21 mouse cellular contexts compared by ENCODE assay signal in the genomic region with DNA sequence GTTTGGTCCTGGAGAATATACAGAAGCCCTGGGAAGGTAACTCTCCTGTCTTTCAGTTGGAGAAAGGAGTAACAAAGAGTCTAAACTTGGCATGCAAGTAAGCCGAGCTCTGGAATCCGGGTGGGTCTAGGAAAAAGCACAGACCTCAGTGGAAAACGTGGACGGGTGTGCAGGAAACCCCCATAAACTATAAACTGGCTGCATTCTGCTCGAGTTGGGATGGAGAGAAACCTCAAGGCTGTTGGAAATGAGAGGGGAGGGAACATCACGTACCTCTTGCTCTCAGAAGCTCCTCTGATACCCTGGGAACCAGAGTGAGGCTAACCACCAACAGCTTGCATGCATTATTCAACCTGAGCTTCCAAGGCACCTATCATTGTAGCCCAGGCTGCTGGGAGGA. TPM values are rescaled to one million over a fixed set of nuclear protein-coding genes. Genes with fewer than 3 reads are reported as not detected.
DNase-seq lines count a peak whose midpoint lies in the region; ATAC-seq and TF ChIP-seq lines count a peak whose summit lies in the region.
"Had no signal": no experiment of that assay in that cellular context is flagged by ENCODE, and none has a peak within 500 bp of the region (broad histone marks: within the 10 kb centered on the region; RNA-seq: fewer than 3 reads in every experiment).

No protein-coding gene starts in this region.

- H3K4me3 ChIP-seq in limb, embryonic 13.5 days = no peak overlapping the region
- H3K4me3 ChIP-seq in limb, embryonic 10.5 days = no peak overlapping the region
- no peak overlapping the region for H3K4me3 ChIP-seq in limb, embryonic 14.5 days (replicated peaks; ENCODE audit: low read length)
- H3K4me3 ChIP-seq in limb, embryonic 15.5 days = no peak overlapping the region

- DNase-seq in limb, embryonic 10.5 days (ENCODE audit: low spot score) = no peak
- peak; percentile 54 for DNase-seq in limb, embryonic 14.5 days (ENCODE audit: low spot score)
- DNase-seq in kidney, adult 8-10 months = no peak
- DNase-seq in kidney, adult 9 months = no peak
- DNase-seq: adrenal gland, adult 2 months; adrenal gland, adult 8-10 months; adrenal gland, postnatal 10 days; adrenal gland, postnatal 14 days; adrenal gland, postnatal 25 days; adrenal gland, postnatal 36 days; B cell, adult 2 months; cerebellum, adult 11 months; cerebellum, adult 11-12 months; cerebellum, adult 18-20 months had no signal

- no peak for TF ChIP-seq POLR2A in limb, embryonic 14.5 days (IDR thresholded peaks at IDR 0.05; ENCODE audit: borderline replicate concordance, extremely low read depth, insufficient read depth, insufficient read length)

- no peaks in the 10 kb centered on the region for H3K9me3 ChIP-seq in limb, embryonic 13.5 days
- no peaks in the 10 kb centered on the region for H3K9me3 ChIP-seq in limb, embryonic 10.5 days (replicated peaks)
- H3K9me3 ChIP-seq in limb, embryonic 14.5 days (ENCODE audit: control insufficient read depth, low read length) = no peaks in the 10 kb centered on the region
- H3K9me3 ChIP-seq in limb, embryonic 15.5 days = no peaks in the 10 kb centered on the region
- H3K9me3 ChIP-seq: G1E had no signal

- H3K36me3 ChIP-seq in limb, embryonic 13.5 days = no peaks in the 10 kb centered on the region
- no peaks in the 10 kb centered on the region for H3K36me3 ChIP-seq in limb, embryonic 10.5 days
- H3K36me3 ChIP-seq in limb, embryonic 14.5 days (ENCODE audit: control insufficient read depth, insufficient read depth, low read length) = no peaks in the 10 kb centered on the region
- no peaks in the 10 kb centered on the region for H3K36me3 ChIP-seq in limb, embryonic 15.5 days
- H3K36me3 ChIP-seq: G1E had no signal

- peak overlapping the region; percentile 15; the same call in 1 of the 2 replicates for H3K27ac ChIP-seq in limb, embryonic 13.5 days
- H3K27ac ChIP-seq in limb, embryonic 10.5 days = no peak overlapping the region
- 0 out of 2 replicates have a peak overlapping the region, but pooled peaks have one; percentile 16 for H3K27ac ChIP-seq in limb, embryonic 14.5 days (replicated peaks; ENCODE audit: low read depth, low read length)
- H3K27ac ChIP-seq in limb, embryonic 15.5 days = peak overlapping the region; percentile 72

- H3K4me1 ChIP-seq in limb, embryonic 13.5 days = peaks cover 11% of the 10 kb centered on the region; the same call in 1 of the 2 replicates
- peaks cover 12% of the 10 kb centered on the region for H3K4me1 ChIP-seq in limb, embryonic 10.5 days
- peaks cover 12% of the 10 kb centered on the region for H3K4me1 ChIP-seq in limb, embryonic 14.5 days (ENCODE audit: control insufficient read depth, insufficient read depth, low read length)
- H3K4me1 ChIP-seq in limb, embryonic 15.5 days = peaks cover 4% of the 10 kb centered on the region

- 25% methylated on average over 6 of the region's 6 CpGs for WGBS in limb, embryonic 13.5 days
- whole genome bisulfite sequencing in limb, embryonic 10.5 days = 80% methylated on average over 6 of the region's 6 CpGs
- WGBS in limb, embryonic 14.5 days = 25% methylated on average over 6 of the region's 6 CpGs
- 21% methylated on average over 6 of the region's 6 CpGs for WGBS in limb, embryonic 15.5 days

- no peak overlapping the region for H3K4me2 ChIP-seq in limb, embryonic 13.5 days (replicated peaks)
- H3K4me2 ChIP-seq in limb, embryonic 14.5 days (replicated peaks; ENCODE audit: low read depth, low read length, severe bottlenecking) = no peak overlapping the region
- H3K4me2 ChIP-seq in limb, embryonic 15.5 days = no peak overlapping the region

- peak; percentile 59; the same call in 1 of the 2 replicates for ATAC-seq in limb, embryonic 13.5 days (ENCODE audit: low FRiP score, low read depth)
- ATAC-seq in limb, embryonic 14.5 days (ENCODE audit: low FRiP score, low read depth) = peak; percentile 34; the same call in 1 of the 2 replicates
- peak; percentile 71; the same call in 1 of the 2 replicates for ATAC-seq in limb, embryonic 15.5 days (ENCODE audit: insufficient number of reproducible peaks, low FRiP score, low TSS enrichment, low read depth)
- ATAC-seq: activated CD4-positive, CD25-positive, alpha-beta regulatory T cell, adult 4 months; CD4-positive, CD25-positive, alpha-beta regulatory T cell, adult 4 months; Patski had no signal

- H3K27me3 ChIP-seq in limb, embryonic 13.5 days = no peaks in the 10 kb centered on the region
- H3K27me3 ChIP-seq in limb, embryonic 10.5 days (ENCODE audit: low read depth, poor library complexity, severe bottlenecking) = no peaks in the 10 kb centered on the region
- H3K27me3 ChIP-seq in limb, embryonic 14.5 days (ENCODE audit: control insufficient read depth, insufficient read depth, low read length) = no peaks in the 10 kb centered on the region
- H3K27me3 ChIP-seq in limb, embryonic 15.5 days = no peaks in the 10 kb centered on the region
- H3K27me3 ChIP-seq: CH12.LX, Patski had no signal

- H3K9ac ChIP-seq in limb, embryonic 13.5 days = no peak overlapping the region
- H3K9ac ChIP-seq in limb, embryonic 14.5 days (ENCODE audit: low read depth, low read length, severe bottlenecking) = no peak overlapping the region
- no peak overlapping the region for H3K9ac ChIP-seq in limb, embryonic 15.5 days

RNA-seq across cellular contexts. Expression of gene Kcnj15, which starts 12.3 kb away (rescaled TPM):
- polyA plus RNA-seq in limb, embryonic 13.5 days (2015; fragmentation: Nextera tagmentation; extraction: Ambion mirVana) = 1.3 and 1.5 TPM in 2 replicates
- 0.49 and 0.69 TPM in 2 replicates for polyA plus RNA-seq in limb, embryonic 10.5 days (2016; fragmentation: Nextera tagmentation; extraction: Ambion mirVana)
- polyA plus RNA-seq in limb, embryonic 14.5 days (2012; rRNA removed) = 3.3 and 3.5 TPM in 2 replicates
- polyA plus RNA-seq in limb, embryonic 14.5 days (2014; fragmentation: Nextera tagmentation; extraction: Ambion mirVana) = 3.9 and 4.0 TPM in 2 replicates
- 5.3 and 5.4 TPM in 2 replicates for polyA plus RNA-seq in limb, embryonic 15.5 days (2015; fragmentation: Nextera tagmentation; extraction: Ambion mirVana)
- polyA plus RNA-seq: G1E had no signal
